Mouse (Mus musculus): ENCODE measurements around the gene Pld4. TPM values are rescaled to one million over a fixed set of nuclear protein-coding genes. Genes with fewer than 3 reads are reported as not detected.
A peak's percentile ranks its signal among the peaks of the same experiment; 100 is the strongest.
"Not testable (repeated sequence)": the region's sequence is repeated elsewhere in the genome, so short reads cannot be mapped to it uniquely, and the experiment has no call there.

Pld4 gene
- total RNA-seq, 2 experiments from 2014 or later: 1.7 to 4.0 TPM

DNA sequence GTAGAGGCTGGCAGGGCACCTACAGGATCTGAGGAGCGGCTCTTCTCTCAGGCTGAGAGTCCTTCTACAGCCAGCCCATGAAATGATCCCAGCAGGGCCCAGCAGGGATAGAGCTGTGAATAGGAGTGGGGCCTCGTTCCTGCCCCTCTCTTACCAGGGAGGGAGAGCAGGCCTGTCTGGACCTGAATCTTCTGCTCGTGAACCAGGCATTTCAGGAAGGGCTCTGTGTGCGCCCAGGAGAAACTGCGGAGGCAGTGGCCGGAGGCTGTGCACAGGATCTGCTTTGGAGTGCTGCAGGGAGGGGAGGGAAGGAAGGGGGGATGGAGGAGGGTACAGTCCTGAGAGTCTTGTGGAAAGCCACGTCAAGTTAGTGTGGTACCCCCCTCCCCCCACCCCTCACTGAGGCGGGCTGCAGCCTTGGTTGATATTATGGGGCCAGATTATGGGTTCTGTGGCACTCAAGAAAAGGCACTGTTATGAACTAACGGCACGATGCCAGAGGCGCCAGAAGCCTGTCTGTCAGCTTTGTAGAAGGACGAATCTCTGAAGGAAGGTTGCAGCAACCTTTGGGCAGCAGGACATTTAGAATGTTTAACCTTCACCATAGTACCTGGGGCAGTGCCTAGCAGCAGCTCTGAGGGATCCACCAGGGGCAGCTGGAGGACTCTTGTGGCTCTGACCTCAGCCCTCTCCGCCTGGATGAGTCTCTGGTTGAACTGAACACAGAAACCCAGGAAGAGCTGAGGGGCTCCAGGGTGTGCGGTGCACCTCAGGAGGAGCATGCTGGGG, 54.4 kb downstream of the Pld4 start:
- TF ChIP-seq CTCF (IDR thresholded peaks at IDR 0.05): no peak
- DNase-seq: no peak
- Histone ChIP-seq H3K4me3 (no peak overlapping the region), H3K27ac (no peak overlapping the region)
- intact Hi-C loops (cut with DNase I): no loop called here

DNA sequence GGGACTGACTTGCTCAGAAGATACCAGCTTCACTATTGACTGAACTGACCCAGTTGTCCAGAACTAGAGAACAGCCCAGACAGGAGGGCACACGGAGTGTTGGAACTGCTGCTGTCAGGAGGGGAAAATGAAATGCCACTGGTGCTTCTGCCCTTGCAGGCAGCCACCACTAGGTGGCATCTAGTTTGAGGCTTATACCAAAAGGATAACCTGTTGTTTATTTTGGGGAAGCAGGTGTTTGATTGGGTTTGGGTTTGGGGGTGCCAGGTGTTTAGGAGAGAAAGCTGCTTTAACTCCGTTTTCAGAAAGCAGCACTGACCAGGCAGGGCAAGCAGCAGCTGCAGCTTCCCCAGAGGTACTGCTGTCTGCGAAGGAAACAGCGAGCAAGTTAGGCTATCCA, 55.8 kb downstream of the Pld4 start:
- TF ChIP-seq CTCF (IDR thresholded peaks at IDR 0.05): peak; percentile 94
- peak; percentile 56 for DNase-seq
- Histone ChIP-seq H3K27ac (no peak overlapping the region), H3K4me3 (no peak overlapping the region)
- intact Hi-C loops (cut with DNase I): loop anchor here (1.0 kb wide), 1 partner anchor 28 kb away; no protein-coding TSS in a partner anchor

DNA sequence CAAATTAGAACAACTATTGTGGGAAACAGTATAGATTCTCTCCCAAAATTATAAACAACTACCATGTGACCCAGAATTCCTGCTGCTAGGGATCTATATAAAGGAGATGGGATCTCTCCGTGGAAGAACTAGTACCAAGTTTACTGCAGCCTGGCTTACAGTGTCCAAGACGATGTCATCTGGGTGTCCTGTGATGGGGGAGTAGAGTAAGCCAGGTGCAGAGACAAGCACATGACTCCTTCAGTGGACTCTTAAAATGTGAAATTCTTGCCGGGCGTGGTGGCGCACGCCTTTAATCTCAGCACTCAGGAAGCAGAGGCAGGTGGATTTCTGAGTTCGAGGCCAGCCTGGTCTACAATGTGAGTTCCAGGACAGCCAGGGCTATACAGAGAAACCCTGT, 56.4 kb downstream of the Pld4 start:
- H3K4me3 ChIP-seq, H3K27ac ChIP-seq, DNase-seq: not testable (repeated sequence)
- intact Hi-C loops (cut with DNase I): loop anchor here (1.0 kb wide), 1 partner anchor 27 kb away; no protein-coding TSS in a partner anchor

Small RNAs within 50 kb of the gene (microRNA-seq; reads per million reads assigned to microRNA genes)
- not detected for gene Mir6940

Other genes starting within 250 kb of the Pld4 start
- not detected for gene Tmem179, start 243.9 kb upstream of the Pld4 start, total RNA-seq (2021)
- 10 to 100 TPM in 1 of 2 experiments, 1 to 10 TPM in 1; 8.2 to 13.0 TPM for gene Inf2, start 171.9 kb upstream of the Pld4 start, total RNA-seq (2021)
- 1,000 to 10,000 TPM; 1,028 to 1,061 TPM for gene Adssl1, start 140.6 kb upstream of the Pld4 start, total RNA-seq (2021)
- 10 to 100 TPM; 18.6 to 25.3 TPM for gene Siva1, start 116.0 kb upstream of the Pld4 start, total RNA-seq (2021)
- gene Akt1, start 85.8 kb upstream of the Pld4 start, total RNA-seq (2021): 10 to 100 TPM; 50.9 to 59.3 TPM
- under 1 TPM; 0.64 to 0.81 TPM for gene Zbtb42, start 81.8 kb upstream of the Pld4 start, total RNA-seq (2021)
- gene Cep170b, start 40.2 kb upstream of the Pld4 start, total RNA-seq (2021): 10 to 100 TPM in 1 of 2 experiments, 1 to 10 TPM in 1; 9.8 to 13.6 TPM
- gene Ahnak2, start 42.0 kb downstream of the Pld4 start, total RNA-seq (2021): 1 to 10 TPM; 5.0 to 8.5 TPM
- under 1 TPM; 0.20 to 0.36 TPM for gene Clba1, start 48.3 kb downstream of the Pld4 start, total RNA-seq (2021)
- 1 to 10 TPM; 3.0 to 3.1 TPM for gene Cdca4, start 68.8 kb downstream of the Pld4 start, total RNA-seq (2021)
- under 1 TPM in 1 of 2 experiments, not detected in 1; 0.14 TPM for gene Gpr132, start 107.6 kb downstream of the Pld4 start, total RNA-seq (2021)
- gene Jag2, start 169.1 kb downstream of the Pld4 start, total RNA-seq (2021): 10 to 100 TPM; 20.3 to 30.2 TPM
- gene Nudt14, start 181.5 kb downstream of the Pld4 start, total RNA-seq (2021): 1 to 10 TPM; 5.4 to 7.9 TPM
- gene Btbd6, start 215.8 kb downstream of the Pld4 start, total RNA-seq (2021): 10 to 100 TPM; 13.3 to 20.6 TPM
- 10 to 100 TPM; 20.8 to 21.5 TPM for gene Brf1, start 240.0 kb downstream of the Pld4 start, total RNA-seq (2021)

Measured in gastrocnemius, adult 2 months (tissue).